17 mouse cellular contexts compared by ENCODE assay signal in genomic region chr7:35123431-35123953, GRCm38 (mm10). TPM values are rescaled to one million over a fixed set of nuclear protein-coding genes. Genes with fewer than 3 reads are reported as not detected.
DNase-seq lines count a peak whose midpoint lies in the region; ATAC-seq lines count a peak whose summit lies in the region.
"Had no signal": no experiment of that assay in that cellular context is flagged by ENCODE, and none has a peak within 500 bp of the region (broad histone marks: within the 10 kb centered on the region; RNA-seq: fewer than 3 reads in every experiment).

No protein-coding gene starts in this region.

- 34% methylated on average over 10 of the region's 10 CpGs for WGBS in liver, embryonic 15.5 days (ENCODE audit: insufficient replicate concordance)
- 35% methylated on average over 10 of the region's 10 CpGs for WGBS in liver, embryonic 11.5 days
- WGBS in intestine, embryonic 15.5 days, result 25% methylated on average over 10 of the region's 10 CpGs
- 30% methylated on average over 10 of the region's 10 CpGs for WGBS in stomach, embryonic 15.5 days

- no peaks in the 10 kb centered on the region for H3K36me3 ChIP-seq in liver, embryonic 15.5 days (replicated peaks)
- no peaks in the 10 kb centered on the region for H3K36me3 ChIP-seq in liver, embryonic 11.5 days (ENCODE audit: control insufficient read depth, insufficient read depth, low read length)
- no peaks in the 10 kb centered on the region for H3K36me3 ChIP-seq in intestine, embryonic 15.5 days
- H3K36me3 ChIP-seq in stomach, embryonic 15.5 days, result no peaks in the 10 kb centered on the region
- H3K36me3 ChIP-seq: hindbrain, embryonic 12.5 days had no signal

- H3K4me1 ChIP-seq in liver, embryonic 15.5 days (replicated peaks), result peaks cover 38% of the 10 kb centered on the region
- H3K4me1 ChIP-seq in liver, embryonic 11.5 days (replicated peaks; ENCODE audit: control insufficient read depth, insufficient read depth, low read length), result peaks cover 15% of the 10 kb centered on the region
- peaks cover 40% of the 10 kb centered on the region for H3K4me1 ChIP-seq in intestine, embryonic 15.5 days (replicated peaks)
- H3K4me1 ChIP-seq in stomach, embryonic 15.5 days, result peaks cover 27% of the 10 kb centered on the region; the same call in 1 of the 2 replicates

- no peaks in the 10 kb centered on the region for H3K9me3 ChIP-seq in liver, embryonic 15.5 days (replicated peaks)
- H3K9me3 ChIP-seq in liver, embryonic 11.5 days (ENCODE audit: control insufficient read depth, low read length), result no peaks in the 10 kb centered on the region
- H3K9me3 ChIP-seq in intestine, embryonic 15.5 days, result no peaks in the 10 kb centered on the region
- H3K9me3 ChIP-seq in stomach, embryonic 15.5 days, result no peaks in the 10 kb centered on the region
- H3K9me3 ChIP-seq: hindbrain, embryonic 12.5 days had no signal

- peak; percentile 37 for DNase-seq in adrenal gland, postnatal 14 days
- no peak for DNase-seq in adrenal gland, adult 2 months
- DNase-seq in liver, embryonic 11.5 days (ENCODE audit: low spot score), result no peak
- DNase-seq in embryo, embryonic 11 days, result no peak
- DNase-seq in layer of hippocampus, adult 9-11 months, result no peak
- DNase-seq: cerebellum, adult 2 months; cerebellum, postnatal 25 days; gastrocnemius, postnatal 25 days; kidney, adult 8-10 months; kidney, postnatal 10 days; thymus, postnatal 25 days had no signal

- no peak for ATAC-seq in liver, embryonic 15.5 days (ENCODE audit: insufficient read depth)
- ATAC-seq in liver, embryonic 11.5 days (replicated peaks; ENCODE audit: low FRiP score), result no peak
- no peak for ATAC-seq in intestine, embryonic 15.5 days
- no peak for ATAC-seq in stomach, embryonic 15.5 days (ENCODE audit: insufficient read depth, low FRiP score, low read depth)
- ATAC-seq: CD4-positive, CD25-positive, alpha-beta regulatory T cell, adult 4 months had no signal

- H3K4me3 ChIP-seq in liver, embryonic 15.5 days (replicated peaks), result no peak overlapping the region
- no peak overlapping the region for H3K4me3 ChIP-seq in liver, embryonic 11.5 days (ENCODE audit: low read depth, low read length)
- no peak overlapping the region for H3K4me3 ChIP-seq in intestine, embryonic 15.5 days (replicated peaks)
- no peak overlapping the region for H3K4me3 ChIP-seq in stomach, embryonic 15.5 days (replicated peaks)
- H3K4me3 ChIP-seq: hindbrain, embryonic 12.5 days had no signal

- no peak overlapping the region for H3K9ac ChIP-seq in liver, embryonic 15.5 days
- no peak overlapping the region for H3K9ac ChIP-seq in liver, embryonic 11.5 days (ENCODE audit: low read depth, low read length)
- no peak overlapping the region for H3K9ac ChIP-seq in intestine, embryonic 15.5 days
- no peak overlapping the region for H3K9ac ChIP-seq in stomach, embryonic 15.5 days
- H3K9ac ChIP-seq: hindbrain, embryonic 12.5 days had no signal

- H3K27ac ChIP-seq in liver, embryonic 15.5 days (replicated peaks), result peak overlapping the region; percentile 41; the same call in 1 of the 2 replicates
- no peak overlapping the region for H3K27ac ChIP-seq in liver, embryonic 11.5 days (ENCODE audit: low read depth, low read length)
- no peak overlapping the region for H3K27ac ChIP-seq in intestine, embryonic 15.5 days
- peak overlapping the region; percentile 61; the same call in 1 of the 2 replicates for H3K27ac ChIP-seq in stomach, embryonic 15.5 days
- H3K27ac ChIP-seq: hindbrain, embryonic 12.5 days had no signal

- peaks cover 44% of the 10 kb centered on the region for H3K27me3 ChIP-seq in liver, embryonic 15.5 days
- H3K27me3 ChIP-seq in liver, embryonic 11.5 days (replicated peaks; ENCODE audit: control insufficient read depth, insufficient read depth, low read length), result peaks cover 44% of the 10 kb centered on the region
- H3K27me3 ChIP-seq in intestine, embryonic 15.5 days (replicated peaks), result peaks cover 26% of the 10 kb centered on the region
- H3K27me3 ChIP-seq in stomach, embryonic 15.5 days (replicated peaks), result peaks cover 33% of the 10 kb centered on the region

- no peak overlapping the region for H3K4me2 ChIP-seq in liver, embryonic 15.5 days
- no peak overlapping the region for H3K4me2 ChIP-seq in liver, embryonic 11.5 days
- H3K4me2 ChIP-seq in intestine, embryonic 15.5 days (replicated peaks), result peak overlapping the region; percentile 95
- no peak overlapping the region for H3K4me2 ChIP-seq in stomach, embryonic 15.5 days
- H3K4me2 ChIP-seq: hindbrain, embryonic 12.5 days; midbrain, embryonic 11.5 days had no signal

RNA-seq across cellular contexts. Expression of gene Cebpa, which starts 4.4 kb away (rescaled TPM):
- 178 and 183 TPM in 2 replicates for total RNA-seq in adrenal gland, postnatal 14 days (2021)
- total RNA-seq in adrenal gland, adult 2 months (2021), result 100 to 1,000 TPM in 1 of 2 experiments, 10 to 100 TPM in 1; 88.3 to 319 TPM
- polyA plus RNA-seq in adrenal gland, adult 2 months (2012; rRNA removed), result 405 and 678 TPM in 2 replicates
- 11.0 and 13.8 TPM in 2 replicates for polyA plus RNA-seq in liver, embryonic 15.5 days (2015; fragmentation: Nextera tagmentation; extraction: Ambion mirVana)
- 6.9 and 8.2 TPM in 2 replicates for polyA plus RNA-seq in liver, embryonic 11.5 days (2014; fragmentation: Nextera tagmentation; extraction: Ambion mirVana)
- polyA plus RNA-seq in intestine, embryonic 15.5 days (2015; fragmentation: Nextera tagmentation; extraction: Ambion mirVana), result 13.9 and 14.1 TPM in 2 replicates
- 6.6 and 7.0 TPM in 2 replicates for polyA plus RNA-seq in stomach, embryonic 15.5 days (2015; fragmentation: Nextera tagmentation; extraction: Ambion mirVana)

Comparison
In these comparisons a context has a peak if more than half of its experiments do, and no peak if none do; other contexts are left out.
1. H3K27ac ChIP-seq: peak in liver, embryonic 15.5 days (single experiment) and stomach, embryonic 15.5 days (single experiment); none in liver, embryonic 11.5 days (single experiment) and intestine, embryonic 15.5 days (single experiment).
2. RNA of gene Cebpa, which starts 4.4 kb away (polyA plus RNA-seq): 405 to 678 TPM in adrenal gland, adult 2 months; 13.9 to 14.1 TPM in intestine, embryonic 15.5 days, 11.0 to 13.8 TPM in liver, embryonic 15.5 days, 6.9 to 8.2 TPM in liver, embryonic 11.5 days and 6.6 to 7.0 TPM in stomach, embryonic 15.5 days; every median in the first group is over 10 times any median in the second.